Mouse (Mus musculus): ENCODE results near the gene Exo1. TPM values are rescaled to one million over a fixed set of nuclear protein-coding genes. Genes with fewer than 3 reads are reported as not detected.

Gene Exo1
- polyA plus RNA-seq, 1 experiment from 2014 or later: 9.7 TPM

Other genes starting within 250 kb of the Exo1 start
- 8.1 and 8.7 TPM in 2 replicates for gene Opn3, start 187.8 kb upstream of the Exo1 start, polyA plus RNA-seq (2015; fragmentation: Nextera tagmentation; extraction: Ambion mirVana)
- gene Chml, start 187.7 kb upstream of the Exo1 start, polyA plus RNA-seq (2015; fragmentation: Nextera tagmentation; extraction: Ambion mirVana): 3.3 and 3.7 TPM in 2 replicates
- 0.08 TPM in 1 of 2 replicates, not detected in the other for gene Wdr64, start 182.0 kb upstream of the Exo1 start, polyA plus RNA-seq (2015; fragmentation: Nextera tagmentation; extraction: Ambion mirVana)
- gene Gm38100, start 39.7 kb downstream of the Exo1 start, polyA plus RNA-seq (2015; fragmentation: Nextera tagmentation; extraction: Ambion mirVana): not detected in 2 replicates
- 0.40 and 0.73 TPM in 2 replicates for gene Rbm8a2, start 98.5 kb downstream of the Exo1 start, polyA plus RNA-seq (2015; fragmentation: Nextera tagmentation; extraction: Ambion mirVana)

Measured in hindbrain, embryonic 15.5 days (tissue).